In genomic region chr16:38915451-38915850, GRCm38 (mm10) we compare ENCODE assay signal across 24 mouse cellular contexts. TPM values are rescaled to one million over a fixed set of nuclear protein-coding genes. Genes with fewer than 3 reads are reported as not detected.
A peak's percentile ranks its signal among the peaks of the same experiment; 100 is the strongest.
DNase-seq lines count a peak whose midpoint lies in the region; ATAC-seq and TF ChIP-seq lines count a peak whose summit lies in the region.
"Had no signal": no experiment of that assay in that cellular context is flagged by ENCODE, and none has a peak within 500 bp of the region (broad histone marks: within the 10 kb centered on the region; RNA-seq: fewer than 3 reads in every experiment).

No protein-coding gene starts in this region.

- H3K36me3 ChIP-seq in kidney, embryonic 16.5 days (ENCODE audit: insufficient read depth, low read length), result no peaks in the 10 kb centered on the region
- H3K36me3 ChIP-seq in hindbrain, embryonic 11.5 days (ENCODE audit: control insufficient read depth, insufficient read depth, low read length), result no peaks in the 10 kb centered on the region
- H3K36me3 ChIP-seq: embryonic facial prominence, embryonic 12.5 days; forebrain, embryonic 10.5 days; forebrain, embryonic 15.5 days; heart, embryonic 12.5 days; hindbrain, embryonic 15.5 days; limb, embryonic 12.5 days; liver, embryonic 12.5 days had no signal

- H3K4me1 ChIP-seq in kidney, embryonic 16.5 days (ENCODE audit: insufficient read depth, low read length), result 0 out of 2 replicates have a peak, but pooled peaks cover 8% of the 10 kb centered on the region
- H3K4me1 ChIP-seq in hindbrain, embryonic 11.5 days (replicated peaks; ENCODE audit: control insufficient read depth, insufficient read depth, low read length), result no peaks in the 10 kb centered on the region
- H3K4me1 ChIP-seq: embryonic facial prominence, embryonic 12.5 days; forebrain, embryonic 10.5 days; forebrain, embryonic 15.5 days; hindbrain, embryonic 15.5 days; limb, embryonic 12.5 days; liver, embryonic 12.5 days had no signal

- in situ Hi-C loops in Patski (cut with MboI; ENCODE audit: low pct_unique_long_range_greater_than_20kb), result no loop called here

- CTCF ChIA-PET in Patski (lab: Charles Lee), result interaction anchor here (1.3 kb wide), 1 partner anchor 28 kb away, joined by 3 read pairs; no protein-coding TSS in a partner anchor

- ATAC-seq in kidney, embryonic 16.5 days (ENCODE audit: low FRiP score, low TSS enrichment), result peak; percentile 50; the same call in 1 of the 2 replicates
- peak; percentile 60 for ATAC-seq in Patski
- ATAC-seq in hindbrain, embryonic 11.5 days (ENCODE audit: low FRiP score), result no peak
- ATAC-seq: forebrain, embryonic 15.5 days; inflammation-experienced regulatory T-cells, adult 6 months; liver, embryonic 12.5 days had no signal

- H3K27me3 ChIP-seq in kidney, embryonic 16.5 days (ENCODE audit: insufficient read depth, low read length), result no peaks in the 10 kb centered on the region
- peaks cover 5% of the 10 kb centered on the region for H3K27me3 ChIP-seq in Patski
- H3K27me3 ChIP-seq in hindbrain, embryonic 11.5 days (ENCODE audit: control insufficient read depth, insufficient read depth, low read length), result no peaks in the 10 kb centered on the region
- H3K27me3 ChIP-seq: embryonic facial prominence, embryonic 12.5 days; forebrain, embryonic 15.5 days; heart, embryonic 12.5 days; hindbrain, embryonic 15.5 days; limb, embryonic 12.5 days had no signal

- H3K4me2 ChIP-seq in kidney, embryonic 16.5 days (replicated peaks; ENCODE audit: low read depth, low read length), result no peak overlapping the region
- no peak overlapping the region for H3K4me2 ChIP-seq in hindbrain, embryonic 11.5 days (replicated peaks; ENCODE audit: low read depth, low read length)
- H3K4me2 ChIP-seq: embryonic facial prominence, embryonic 12.5 days; forebrain, embryonic 15.5 days; heart, embryonic 12.5 days; hindbrain, embryonic 15.5 days; limb, embryonic 12.5 days; liver, embryonic 12.5 days had no signal

- H3K9ac ChIP-seq in kidney, embryonic 16.5 days (replicated peaks; ENCODE audit: low read length), result no peak overlapping the region
- H3K9ac ChIP-seq in hindbrain, embryonic 11.5 days (ENCODE audit: low read depth, low read length), result no peak overlapping the region
- H3K9ac ChIP-seq: embryonic facial prominence, embryonic 12.5 days; forebrain, embryonic 15.5 days; heart, embryonic 12.5 days; hindbrain, embryonic 15.5 days; limb, embryonic 12.5 days; liver, embryonic 12.5 days had no signal

- no peak overlapping the region for H3K4me3 ChIP-seq in kidney, embryonic 16.5 days (ENCODE audit: low read length)
- H3K4me3 ChIP-seq in hindbrain, embryonic 11.5 days (ENCODE audit: low read depth, low read length), result no peak overlapping the region
- H3K4me3 ChIP-seq: embryonic facial prominence, embryonic 12.5 days; forebrain, embryonic 10.5 days; forebrain, embryonic 15.5 days; heart, adult 2 months; heart, embryonic 12.5 days; hindbrain, embryonic 15.5 days; limb, embryonic 12.5 days; liver, embryonic 12.5 days had no signal

- POLR2A ChIA-PET in Patski (lab: Charles Lee), result no interaction called here

- H3K9me3 ChIP-seq in kidney, embryonic 16.5 days (ENCODE audit: low read length), result no peaks in the 10 kb centered on the region
- H3K9me3 ChIP-seq in hindbrain, embryonic 11.5 days (ENCODE audit: control insufficient read depth, low read length), result no peaks in the 10 kb centered on the region
- H3K9me3 ChIP-seq: embryonic facial prominence, embryonic 12.5 days; forebrain, embryonic 10.5 days; forebrain, embryonic 15.5 days; heart, embryonic 12.5 days; hindbrain, embryonic 15.5 days; limb, embryonic 12.5 days; liver, embryonic 12.5 days had no signal

- H3K27ac ChIP-seq in kidney, embryonic 16.5 days (ENCODE audit: low read length), result peak overlapping the region; percentile 54; the same call in 1 of the 2 replicates
- H3K27ac ChIP-seq in hindbrain, embryonic 11.5 days (ENCODE audit: low read depth, low read length), result no peak overlapping the region
- H3K27ac ChIP-seq: embryonic facial prominence, embryonic 12.5 days; forebrain, embryonic 10.5 days; forebrain, embryonic 15.5 days; heart, adult 2 months; hindbrain, embryonic 15.5 days; limb, embryonic 12.5 days; liver, embryonic 12.5 days had no signal

- DNase-seq in adrenal gland, adult (ENCODE audit: inconsistent age in 2 of 2, low spot score in 1 of 2), result peak; percentile 67 to 84
- DNase-seq in adrenal gland, postnatal 4 days (ENCODE audit: low spot score in 2 of 2), result no peak
- DNase-seq in kidney, postnatal 4 days, result no peak
- DNase-seq in Patski (ENCODE audit: low read depth, low spot score), result no peak
- DNase-seq in adrenal gland, postnatal 25 days, result peak; percentile 23
- DNase-seq in gastrocnemius, adult 18-20 months (ENCODE audit: low spot score), result no peak
- DNase-seq in hindbrain, embryonic 11.5 days (ENCODE audit: low spot score), result no peak
- DNase-seq: cerebellum, adult 11-12 months; cerebellum, adult 9-11 months; embryo, embryonic 11 days; heart, adult 2 months; lung, adult 2 months; lung, postnatal 10 days; midbrain, embryonic 14.5 days had no signal

- no peak for TF ChIP-seq CTCF in Patski (IDR thresholded peaks at IDR 0.05)

- 83% methylated on average over 4 of the region's 4 CpGs for WGBS in kidney, embryonic 16.5 days
- WGBS in hindbrain, embryonic 11.5 days, result 94% methylated on average over 4 of the region's 4 CpGs

RNA-seq across cellular contexts. Expression of gene Igsf11, which starts 23.0 kb away (rescaled TPM):
- 10 to 100 TPM; 53.7 to 56.3 TPM for total RNA-seq in adrenal gland, postnatal 4 days (2021)
- polyA plus RNA-seq in kidney, embryonic 16.5 days (2015; fragmentation: Nextera tagmentation; extraction: Ambion mirVana), result 2.6 and 2.9 TPM in 2 replicates
- polyA plus RNA-seq in Patski (2021), result 21.0 TPM
- 18.8 and 21.8 TPM in 2 replicates for total RNA-seq in adrenal gland, postnatal 25 days (2021)
- total RNA-seq in gastrocnemius, adult 18-20 months (2021), result under 1 TPM; 0.19 to 0.32 TPM
- polyA plus RNA-seq in hindbrain, embryonic 11.5 days (2014; fragmentation: Nextera tagmentation; extraction: Ambion mirVana), result 5.4 TPM in 2 replicates
- total RNA-seq: monocyte, adult 5-6 weeks had no signal
- polyA plus RNA-seq: inflammation-experienced regulatory T-cells, adult 6 months had no signal

Comparison
In these comparisons a context has a peak if more than half of its experiments do, and no peak if none do; other contexts are left out.
1. DNase-seq: peak in adrenal gland, adult (2 of 2) and adrenal gland, postnatal 25 days (single experiment); none in adrenal gland, postnatal 4 days (0 of 2), kidney, postnatal 4 days (0 of 2), Patski (single experiment), gastrocnemius, adult 18-20 months (single experiment) and hindbrain, embryonic 11.5 days (single experiment).
2. RNA of gene Igsf11, which starts 23.0 kb away (total RNA-seq): 53.7 to 56.3 TPM in adrenal gland, postnatal 4 days and 18.8 to 21.8 TPM in adrenal gland, postnatal 25 days; 0.19 to 0.32 TPM in gastrocnemius, adult 18-20 months; every median in the first group is over 10 times any median in the second.